8 mouse cellular contexts compared by ENCODE assay signal in the genomic region with DNA sequence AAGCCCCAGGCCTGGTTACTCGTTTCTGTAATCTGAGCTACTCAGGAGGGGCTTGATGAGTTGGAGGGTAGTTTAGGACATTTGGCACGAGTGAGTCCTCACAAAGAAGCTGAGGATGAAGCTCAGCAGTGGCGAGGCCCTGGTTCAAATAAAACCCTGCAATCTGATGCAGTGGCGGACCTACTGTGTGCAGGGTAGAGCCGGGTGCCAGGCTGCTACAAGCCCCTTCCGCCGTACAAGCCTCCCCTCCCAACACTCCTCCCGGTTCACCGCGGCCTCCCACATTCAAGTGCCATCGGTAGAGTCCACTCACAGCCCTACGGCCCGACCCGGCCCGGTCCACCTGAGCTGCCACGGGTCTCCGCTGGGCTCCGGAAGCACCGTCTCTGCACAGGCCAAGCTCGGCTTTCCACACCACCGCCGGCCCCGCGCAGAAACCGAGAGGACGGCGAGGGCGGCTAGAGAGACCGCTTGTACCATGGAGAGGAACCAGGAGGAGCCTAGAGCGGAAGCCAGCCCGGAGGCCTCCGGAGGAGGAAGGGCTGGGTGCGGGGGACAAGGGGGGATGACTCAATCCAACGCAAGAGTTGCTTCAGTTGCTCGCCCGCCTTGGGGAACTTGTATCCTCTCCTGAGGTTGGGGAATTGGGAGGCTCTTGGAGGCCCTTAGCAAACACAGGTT. TPM values are rescaled to one million over a fixed set of nuclear protein-coding genes. Genes with fewer than 3 reads are reported as not detected.
A peak's percentile ranks its signal among the peaks of the same experiment; 100 is the strongest.
DNase-seq lines count a peak whose midpoint lies in the region; ATAC-seq and TF ChIP-seq lines count a peak whose summit lies in the region.

A gene (minus strand): TSS at position 466 of the 681 bp plus-strand sequence.

- H3K9me3 ChIP-seq in megakaryocyte, embryonic 14.5 days: no peaks in the 10 kb centered on the region

- ATAC-seq in activated CD4-positive, CD25-positive, alpha-beta regulatory T cell, adult 4 months: peak; percentile 96

- peak; percentile 67 to 75 for DNase-seq in gastrocnemius, adult 8-10 months (ENCODE audit: low spot score in 2 of 2)
- peak; percentile 39 for DNase-seq in hindlimb bud, embryonic 11.5 days (ENCODE audit: extremely low spot score, low read depth, low spot score)
- peak; percentile 68 to 78 for DNase-seq in left cerebral cortex, adult 8-10 months (ENCODE audit: low spot score in 2 of 2)
- peak; percentile 91 for DNase-seq in right cerebral cortex, postnatal 10 days (ENCODE audit: low spot score in 2 of 2)
- DNase-seq in urinary bladder, postnatal 25 days (ENCODE audit: low spot score): peak; percentile 74

- H3K27me3 ChIP-seq in megakaryocyte, embryonic 14.5 days (replicated peaks): no peaks in the 10 kb centered on the region

- no peak for TF ChIP-seq CTCF in cortical plate, adult 2 months (IDR thresholded peaks at IDR 0.05; ENCODE audit: extremely low read depth, insufficient read depth, low read length)

- H3K4me3 ChIP-seq in cortical plate, adult 2 months (ENCODE audit: insufficient read depth, low read length): peak within 1 kb of the TSS; percentile 76
- H3K4me3 ChIP-seq in megakaryocyte, embryonic 14.5 days (replicated peaks): peak within 1 kb of the TSS; percentile 99

- H3K27ac ChIP-seq in cortical plate, adult 2 months (ENCODE audit: insufficient read depth, low read length): peak within 1 kb of the TSS; percentile 26; the same call in 1 of the 2 replicates

- peaks cover 2% of the 10 kb centered on the region for H3K4me1 ChIP-seq in cortical plate, adult 2 months (ENCODE audit: control insufficient read depth, insufficient read depth, low read length)
- peaks cover 36% of the 10 kb centered on the region for H3K4me1 ChIP-seq in megakaryocyte, embryonic 14.5 days

- peaks cover 14% of the 10 kb centered on the region for H3K36me3 ChIP-seq in megakaryocyte, embryonic 14.5 days (replicated peaks; ENCODE audit: low read length)

- TF ChIP-seq POLR2A in cortical plate, adult 2 months (IDR thresholded peaks at IDR 0.05; ENCODE audit: extremely low read depth, insufficient read depth, low read length): 0 out of 2 replicates have a peak, but pooled peaks have one; percentile 27

RNA-seq across cellular contexts. Expression of the gene that starts here (rescaled TPM):
- polyA plus RNA-seq in activated CD4-positive, CD25-positive, alpha-beta regulatory T cell, adult 4 months (2017; shearing (Covaris generic)): 10 to 100 TPM; 34.1 to 36.5 TPM
- 25.3 and 26.1 TPM in 2 replicates for polyA plus RNA-seq in cortical plate, adult 2 months (2012; rRNA removed)
- 1 to 10 TPM; 5.5 to 6.7 (median 5.6) TPM for total RNA-seq in gastrocnemius, adult 8-10 months (2022)
- 10 to 100 TPM; 39.6 to 42.3 (median 40.3) TPM for total RNA-seq in left cerebral cortex, adult 8-10 months (2022)
- polyA plus RNA-seq in megakaryocyte, embryonic 14.5 days (2012; ENCODE audit: insufficient read depth, low replicate concordance): 1.5 TPM in 1 of 2 replicates, not detected in the other

Comparison
In these comparisons a context has a peak if more than half of its experiments do, and no peak if none do; other contexts are left out.
1. Peak in every context shown above with its lines: DNase-seq, ATAC-seq, H3K4me3 ChIP-seq and H3K27ac ChIP-seq.
2. RNA of the gene that starts here (total RNA-seq): 39.6 to 42.3 TPM in left cerebral cortex, adult 8-10 months; 5.5 to 6.7 TPM in gastrocnemius, adult 8-10 months; every median in the first group is over 4 times any median in the second.
3. RNA of the gene that starts here (polyA plus RNA-seq): 34.1 to 36.5 TPM in activated CD4-positive, CD25-positive, alpha-beta regulatory T cell, adult 4 months and 25.3 to 26.1 TPM in cortical plate, adult 2 months; 1.5 TPM in megakaryocyte, embryonic 14.5 days; every median in the first group is over 10 times any median in the second.
4. DNase-seq: peak in every context shown above with its lines; median percentile 91 in right cerebral cortex, postnatal 10 days; 74 in urinary bladder, postnatal 25 days; 73 in left cerebral cortex, adult 8-10 months; 71 in gastrocnemius, adult 8-10 months; 39 in hindlimb bud, embryonic 11.5 days.